Mouse (Mus musculus) lung, postnatal 0 days (tissue): Measurements from ENCODE around the gene Ubl4b. TPM values are rescaled to one million over a fixed set of nuclear protein-coding genes. Genes with fewer than 3 reads are reported as not detected.

Source experiments
- ATAC-seq: fragments of 200-750 bp; cut with Nextera tagmentation; 2 replicates; pipeline ENCODE4 v1.8.0; 2017; ENCODE audit warnings: moderate library complexity
- DNase-seq: peaks from one replicate; pipeline ENCODE4 v3.0.0-alpha.2; 2016; ENCODE audit warnings: low spot score
- H3K27ac ChIP-seq: fragments of 300-500 bp; sonication (generic); 2 replicates; pipeline ENCODE4 v1.5.1; 2014; ENCODE audit warnings: antibody characterized with exemption, mild to moderate bottlenecking, low read length, mixed read lengths
- H3K27me3 ChIP-seq: fragments of 300-500 bp; sonication (generic); replicated peaks from 2 replicates; pipeline ENCODE4 v1.6.1; 2014; ENCODE audit warnings: low read length, mixed read lengths; ENCODE audit not compliant: insufficient read depth
- H3K36me3 ChIP-seq: fragments of 300-500 bp; sonication (generic); 2 replicates; pipeline ENCODE4 v1.6.1; 2014; ENCODE audit warnings: low read length, mixed read lengths; ENCODE audit not compliant: insufficient read depth
- H3K4me1 ChIP-seq: fragments of 300-500 bp; sonication (generic); 2 replicates; pipeline ENCODE4 v1.6.1; 2014; ENCODE audit warnings: antibody characterized with exemption, low read depth, low read length, mixed read lengths; ENCODE audit not compliant: insufficient read depth
- H3K4me2 ChIP-seq: fragments of 300-500 bp; sonication (generic); replicated peaks from 2 replicates; pipeline ENCODE4 v1.6.1; 2014; ENCODE audit warnings: low read depth, mild to moderate bottlenecking, low read length, moderate library complexity, mixed read lengths
- H3K4me3 ChIP-seq: fragments of 300-500 bp; sonication (generic); 2 replicates; pipeline ENCODE4 v1.5.1; 2014; ENCODE audit warnings: low read depth, low read length
- H3K9ac ChIP-seq: fragments of 300-500 bp; sonication (generic); replicated peaks from 2 replicates; pipeline ENCODE4 v1.6.1; 2014; ENCODE audit warnings: low read depth, mild to moderate bottlenecking
- H3K9me3 ChIP-seq: fragments of 300-500 bp; sonication (generic); 2 replicates; pipeline ENCODE4 v1.6.1; 2016; ENCODE audit warnings: low read length, mixed read lengths
- CTCF ChIP-seq: IDR thresholded peaks from 2 replicates; pipeline ENCODE4 v1.5.1; 2016; ENCODE audit warnings: antibody characterized with exemption, mild to moderate bottlenecking
- EP300 ChIP-seq: IDR thresholded peaks from 2 replicates; pipeline ENCODE4 v1.6.1; 2016; ENCODE audit warnings: antibody characterized with exemption, mild to moderate bottlenecking, control low read depth
- WGBS: fragments of 180-500 bp; shearing (Covaris S2); extraction: QIAGEN DNeasy Blood & Tissue Kit; methylation state at CpG from one replicate; pipeline ENCODE4 v1.1.7; 2014; 5-methylcytosine and 5-hydroxymethylcytosine counted together
- polyA plus RNA-seq: library from polyadenylated mRNA; unstranded; fragments of >200 nt; fragmentation: Nextera tagmentation; extraction: Ambion mirVana; gene quantifications from 2 replicates; pipeline ENCODE4 v1.2.1, GENCODE M21; 2015

Gene Ubl4b
- polyA plus RNA-seq, 1 experiment from 2014 or later: not detected

DNA sequence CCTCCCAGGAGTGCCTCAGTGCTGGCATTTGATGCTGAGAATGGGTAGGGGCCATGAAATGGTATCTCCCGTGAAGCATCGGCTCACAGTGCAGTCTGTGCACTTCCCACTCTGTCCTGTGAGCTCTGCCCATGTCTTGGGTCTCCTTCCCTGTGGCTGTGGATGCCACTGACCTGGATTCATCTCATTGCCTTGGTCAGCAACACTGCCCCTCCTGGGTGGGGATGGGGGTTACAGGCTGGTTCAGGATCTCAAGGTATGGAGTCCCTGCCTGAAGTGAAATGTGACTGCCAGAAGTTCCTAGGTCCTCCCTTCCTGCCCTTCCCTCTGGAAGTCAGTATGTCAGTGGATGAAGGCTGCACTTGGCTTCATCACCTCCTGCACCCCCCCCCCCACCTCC lies 7.2 kb upstream of the Ubl4b start:
- H3K9ac ChIP-seq: no peak overlapping the region
- TF ChIP-seq CTCF: no peak; the same call in 1 of the 2 replicates
- H3K4me1 ChIP-seq: no peaks in the 10 kb centered on the region
- H3K27ac ChIP-seq: no peak overlapping the region
- no peak overlapping the region for H3K4me3 ChIP-seq
- 80% methylated on average over 2 of the region's 2 CpGs for WGBS
- DNase-seq: no peak
- H3K27me3 ChIP-seq: no peaks in the 10 kb centered on the region
- ATAC-seq: no peak
- H3K36me3 ChIP-seq: no peaks in the 10 kb centered on the region
- H3K4me2 ChIP-seq: no peak overlapping the region
- no peaks in the 10 kb centered on the region for H3K9me3 ChIP-seq

DNA sequence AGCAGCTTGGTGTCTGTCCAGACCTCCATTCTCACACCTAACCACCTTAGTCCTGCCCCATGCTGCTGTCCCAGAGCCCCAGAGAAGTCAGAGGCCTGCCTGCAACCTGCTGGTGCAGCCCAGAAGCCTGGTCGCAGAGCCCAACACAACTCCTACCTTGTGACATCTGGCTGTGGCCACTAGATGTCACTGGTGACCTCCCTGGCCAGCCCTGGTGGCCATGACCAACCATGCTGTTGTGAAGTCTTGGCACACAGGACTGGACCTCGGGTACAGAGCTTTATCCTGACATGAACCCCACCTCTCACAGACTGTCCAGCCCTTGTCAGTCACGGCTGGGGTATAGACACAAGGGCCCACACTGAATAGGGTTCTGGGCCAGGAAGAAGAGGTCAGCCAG lies 4.3 kb upstream of the Ubl4b start:
- peak; percentile 81 for ATAC-seq
- TF ChIP-seq CTCF: peak; percentile 97
- no peak for TF ChIP-seq EP300

DNA sequence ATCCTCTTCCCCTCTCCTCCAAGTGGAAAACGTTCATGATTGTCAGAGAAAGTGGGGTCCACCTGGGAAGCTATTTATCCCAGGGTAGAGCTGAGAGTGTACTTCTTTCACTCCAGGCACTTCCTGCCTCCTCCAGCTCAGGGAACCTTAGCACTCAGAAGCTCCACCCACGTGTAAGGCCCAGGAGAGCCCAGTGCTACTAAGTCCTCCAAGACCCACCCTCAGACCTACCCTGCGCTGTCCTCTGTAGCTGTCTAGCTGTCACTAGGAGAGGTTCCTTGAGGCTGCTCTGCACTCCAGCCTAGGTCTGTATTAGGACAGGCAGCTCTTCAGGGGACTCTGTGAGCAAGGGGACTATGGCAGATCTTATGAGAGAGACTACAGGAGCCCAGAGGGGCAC lies 3.9 kb upstream of the Ubl4b start:
- Histone ChIP-seq H3K9ac (no peak overlapping the region), H3K27me3 (no peaks in the 10 kb centered on the region), H3K4me3 (no peak overlapping the region), H3K9me3 (no peaks in the 10 kb centered on the region), H3K27ac (no peak overlapping the region), H3K4me2 (no peak overlapping the region), H3K4me1 (no peaks in the 10 kb centered on the region), H3K36me3 (no peaks in the 10 kb centered on the region)
- no peak for DNase-seq
- TF ChIP-seq CTCF (no peak), EP300 (no peak)
- whole genome bisulfite sequencing: 18% methylated on average over 3 of the region's 3 CpGs
- ATAC-seq: peak; percentile 33; the same call in 1 of the 2 replicates

More for the DNA sequence above, 4.3 kb upstream of the Ubl4b start:
- H3K4me2 ChIP-seq: no peak overlapping the region
- 8% methylated on average over 3 of the region's 3 CpGs for WGBS
- H3K27me3 ChIP-seq: no peaks in the 10 kb centered on the region
- H3K36me3 ChIP-seq: no peaks in the 10 kb centered on the region
- H3K9ac ChIP-seq: no peak overlapping the region
- peak; percentile 80 for DNase-seq
- H3K4me1 ChIP-seq: no peaks in the 10 kb centered on the region
- H3K9me3 ChIP-seq: no peaks in the 10 kb centered on the region
- H3K4me3 ChIP-seq: no peak overlapping the region
- H3K27ac ChIP-seq: no peak overlapping the region

DNA sequence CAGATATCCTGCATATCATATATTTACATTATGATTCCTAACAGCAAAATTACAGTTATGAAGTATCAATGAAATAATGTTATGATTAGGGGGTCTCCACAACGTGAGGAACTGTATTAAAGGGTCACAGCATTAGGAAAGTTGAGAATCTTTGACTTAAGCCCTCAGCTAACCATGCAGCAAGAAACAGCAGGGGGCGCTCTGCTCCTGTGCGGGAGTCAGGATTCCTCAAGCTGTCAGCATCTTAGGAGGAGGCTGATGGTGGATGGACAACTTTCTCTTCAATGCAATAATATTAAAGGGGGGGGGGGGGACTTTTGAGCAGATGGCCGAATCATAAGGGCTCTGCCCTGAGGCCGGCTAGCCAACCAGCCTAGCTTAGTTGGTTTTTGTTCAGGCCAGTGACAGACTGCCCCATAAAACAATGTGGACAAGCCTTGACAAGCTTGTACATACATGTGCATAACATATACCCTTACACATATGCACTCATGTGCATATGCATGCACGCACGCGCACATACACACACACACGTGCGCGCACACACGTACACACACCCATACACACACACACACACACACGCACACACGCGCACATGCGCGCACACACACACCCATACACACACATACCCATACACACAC lies 4.3 kb downstream of the Ubl4b start:
- Histone ChIP-seq H3K36me3 (no peaks in the 10 kb centered on the region), H3K27me3 (no peaks in the 10 kb centered on the region), H3K27ac (no peak overlapping the region), H3K4me3 (no peak overlapping the region), H3K4me1 (no peaks in the 10 kb centered on the region), H3K9ac (no peak overlapping the region), H3K9me3 (no peaks in the 10 kb centered on the region), H3K4me2 (no peak overlapping the region)
- peak; percentile 62 for DNase-seq
- ATAC-seq: no peak; the same call in 1 of the 2 replicates
- TF ChIP-seq CTCF: peak; percentile 80
- TF ChIP-seq EP300: no peak
- 73% methylated on average over 17 of the region's 17 CpGs for WGBS

DNA sequence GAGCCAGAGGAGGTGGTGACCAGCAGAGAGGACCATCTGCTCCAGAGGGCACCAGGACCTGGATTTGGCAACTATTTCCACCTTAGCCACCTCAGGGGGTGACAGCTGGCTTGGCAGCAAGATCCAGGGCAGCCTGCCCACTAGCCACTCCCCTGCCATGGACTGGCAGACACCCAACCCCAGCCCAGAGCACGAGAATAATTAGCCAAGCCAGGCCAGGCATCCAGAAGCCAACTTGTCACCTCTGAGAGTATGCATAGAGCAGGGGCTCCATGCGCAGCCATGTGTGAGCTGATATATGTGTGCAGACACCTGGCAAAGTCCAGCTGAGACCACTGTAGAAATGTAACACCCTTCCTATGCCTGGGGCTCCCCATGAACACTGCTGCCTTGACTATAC lies 7.9 kb downstream of the Ubl4b start:
- DNase-seq (no peak), ATAC-seq (no peak)
- no peak overlapping the region for H3K4me2 ChIP-seq
- no peak overlapping the region for H3K4me3 ChIP-seq
- H3K4me1 ChIP-seq: no peaks in the 10 kb centered on the region
- no peak overlapping the region for H3K27ac ChIP-seq
- no peaks in the 10 kb centered on the region for H3K27me3 ChIP-seq
- H3K9me3 ChIP-seq: no peaks in the 10 kb centered on the region
- no peaks in the 10 kb centered on the region for H3K36me3 ChIP-seq
- H3K9ac ChIP-seq: no peak overlapping the region
- 50% methylated on average over 2 of the region's 2 CpGs for WGBS
- no peak for TF ChIP-seq CTCF
- TF ChIP-seq EP300: no peak

DNA sequence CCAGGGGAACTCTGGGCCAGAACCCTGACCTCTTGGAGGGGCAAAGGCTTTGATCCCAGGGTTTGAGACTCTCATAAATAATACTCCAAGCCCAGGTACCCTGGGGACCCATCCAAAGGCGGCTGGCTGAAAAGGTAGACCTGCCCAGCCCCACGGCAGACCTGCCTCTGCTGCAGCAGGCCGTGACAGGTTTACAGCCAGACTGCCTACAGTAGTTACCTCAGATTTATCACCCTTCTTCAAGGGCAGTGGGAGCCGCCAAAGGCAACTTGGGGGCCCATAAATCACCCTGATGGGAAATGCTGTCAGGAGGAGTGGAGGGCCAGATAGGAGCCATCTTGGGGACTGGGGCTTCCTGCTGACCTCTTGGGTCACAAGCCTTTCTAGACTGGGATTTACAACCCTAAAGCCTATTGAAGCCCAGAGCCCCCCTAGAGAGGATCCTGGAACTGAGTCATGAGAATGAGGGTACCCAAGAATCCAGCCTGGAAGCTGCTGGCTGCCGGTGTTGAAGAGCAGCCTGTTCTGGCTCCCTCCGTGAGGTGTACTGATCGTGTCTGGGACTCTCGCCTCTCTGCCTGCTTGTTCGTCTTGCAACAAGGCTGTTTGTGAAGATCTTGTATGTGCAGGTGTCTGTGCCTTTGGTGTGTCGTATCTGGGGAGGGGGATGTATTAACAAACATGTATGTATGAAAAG lies 9.0 kb downstream of the Ubl4b start:
- H3K4me1 ChIP-seq: no peaks in the 10 kb centered on the region
- H3K4me3 ChIP-seq: no peak overlapping the region
- ATAC-seq (no peak), DNase-seq (no peak)
- no peak overlapping the region for H3K9ac ChIP-seq
- H3K27ac ChIP-seq: no peak overlapping the region
- WGBS: 60% methylated on average over 10 of the region's 10 CpGs
- H3K9me3 ChIP-seq: no peaks in the 10 kb centered on the region
- H3K36me3 ChIP-seq: no peaks in the 10 kb centered on the region
- TF ChIP-seq EP300 (no peak), CTCF (no peak)
- no peaks in the 10 kb centered on the region for H3K27me3 ChIP-seq
- no peak overlapping the region for H3K4me2 ChIP-seq
